Mouse (Mus musculus) left cerebral cortex, postnatal 36 days (tissue): ENCODE measurements around the gene Mdm4. TPM values are rescaled to one million over a fixed set of nuclear protein-coding genes. Genes with fewer than 3 reads are reported as not detected.

Experiments used
- DNase-seq, 2 experiments: peaks; one replicate each; pipeline ENCODE4 v3.0.0; 2021 to 2022; ENCODE audit warnings: low spot score in 2 of 2, mixed read lengths in 1 of 2
- intact Hi-C: fragments of 180-260 bp; cut with DNase I; formaldehyde crosslinking; loops from one replicate; pipeline ENCODE4 v1.15.1; 2025
- total RNA-seq, 2 experiments: library from RNA; stranded (reverse); gene quantifications; 2 replicates each; pipeline ENCODE4 v1.2.3; 2021

Mdm4 gene
- total RNA-seq, 2 experiments from 2014 or later: 63.2 to 91.1 TPM

DNA sequence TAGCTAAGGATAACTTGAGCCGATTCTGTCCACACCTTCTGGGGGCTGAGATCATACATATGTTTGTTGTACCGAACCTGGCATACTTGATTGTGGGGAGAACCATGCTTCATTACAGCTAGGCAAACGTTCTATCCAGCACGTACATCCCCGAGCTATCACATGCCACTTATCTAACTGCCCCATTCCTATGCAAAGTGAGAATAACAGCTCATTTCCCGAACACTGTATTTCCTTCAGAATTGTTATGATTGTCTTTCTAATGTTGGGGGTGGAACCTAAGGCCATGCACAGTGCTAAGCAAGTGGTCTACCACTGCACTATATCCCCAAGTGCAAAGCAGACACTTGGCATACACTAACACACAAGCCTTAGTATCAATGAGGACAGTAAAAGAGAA is 49.1 kb downstream of the Mdm4 start:
- intact Hi-C loops: no loop called here
- DNase-seq: no peak

DNA sequence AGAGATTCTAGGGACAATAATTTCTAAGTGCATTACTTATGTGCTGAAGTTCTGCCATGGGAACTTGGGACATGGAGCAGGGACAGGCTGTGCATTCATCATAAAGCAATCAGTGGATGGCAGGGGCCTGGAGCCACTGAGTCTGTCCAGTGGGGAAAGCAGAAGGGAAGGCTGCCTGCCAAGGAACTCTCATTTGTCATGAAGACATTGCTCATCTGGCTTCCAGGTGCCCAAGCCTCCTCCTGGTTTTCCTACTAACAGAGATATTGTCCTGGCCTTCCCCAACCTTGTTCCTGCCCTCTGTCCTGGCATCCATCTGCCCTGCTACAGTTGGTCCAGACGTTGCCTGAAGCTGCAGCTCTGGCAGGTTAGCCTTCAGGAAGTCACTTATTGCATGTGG is 53.0 kb downstream of the Mdm4 start:
- DNase-seq: no peak
- intact Hi-C loops: no loop called here

DNA sequence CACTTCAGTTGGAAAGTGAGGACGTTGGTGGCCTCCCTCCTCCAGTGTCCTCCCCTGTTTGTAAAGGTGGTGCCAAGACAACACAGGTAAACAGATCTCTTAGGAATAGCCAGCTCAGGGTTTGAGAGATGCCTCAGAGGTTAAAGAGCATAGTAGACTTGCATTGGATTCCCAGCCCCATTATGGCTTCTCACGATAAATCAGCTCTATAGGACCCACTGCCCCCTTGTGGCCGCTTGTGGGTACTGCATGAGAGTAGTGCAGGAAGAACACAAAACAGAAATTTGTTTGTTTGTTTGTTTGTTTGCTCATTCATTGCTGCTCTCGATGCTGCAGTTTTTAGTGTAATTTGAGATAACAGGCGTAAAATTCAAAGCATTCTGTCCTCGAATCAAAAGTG is 61.7 kb downstream of the Mdm4 start:
- DNase-seq: no peak
- intact Hi-C loops: loop anchor here (1.0 kb wide), 1 partner anchor 208 kb away; no protein-coding TSS in a partner anchor

DNA sequence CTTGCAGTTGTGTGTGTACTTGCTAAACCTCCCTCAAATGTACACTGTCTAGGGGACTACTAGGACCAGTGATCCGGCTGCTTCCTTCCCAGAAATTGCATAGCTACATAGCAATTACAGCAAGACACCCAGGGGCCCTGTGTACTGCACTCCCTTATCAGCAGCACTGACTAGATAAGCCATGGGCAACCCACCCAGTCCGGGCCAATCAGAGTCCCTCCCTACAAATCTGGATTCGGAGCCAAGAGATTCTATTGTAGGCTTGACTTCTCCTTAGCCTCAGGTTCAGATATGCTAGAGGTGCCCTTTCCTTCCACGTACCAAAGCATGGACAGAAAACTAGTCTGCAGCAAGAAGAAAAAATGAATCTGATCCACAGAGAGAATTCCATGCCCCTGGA is 65.7 kb downstream of the Mdm4 start:
- DNase-seq: no peak
- intact Hi-C loops: no loop called here

DNA sequence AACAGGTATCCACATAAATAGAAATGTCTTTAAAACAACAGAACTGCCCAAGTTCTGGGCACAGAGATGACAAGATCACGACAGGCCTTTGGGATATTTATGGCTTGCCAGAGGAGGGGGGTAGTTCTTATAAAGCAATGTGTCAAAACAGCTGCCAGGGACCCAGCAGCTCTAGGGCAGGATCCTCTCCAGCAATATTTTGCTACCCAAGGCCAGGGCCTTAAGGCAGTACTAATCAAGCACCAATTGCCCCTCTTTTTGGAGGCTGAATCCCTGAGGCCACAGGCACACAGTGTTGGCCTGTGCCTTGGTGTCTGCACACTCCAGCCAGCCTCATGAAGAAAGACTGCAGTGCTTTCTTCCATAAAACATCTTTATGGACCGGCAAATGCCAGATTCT is 66.3 kb downstream of the Mdm4 start:
- intact Hi-C loops: no loop called here
- no peak for DNase-seq

DNA sequence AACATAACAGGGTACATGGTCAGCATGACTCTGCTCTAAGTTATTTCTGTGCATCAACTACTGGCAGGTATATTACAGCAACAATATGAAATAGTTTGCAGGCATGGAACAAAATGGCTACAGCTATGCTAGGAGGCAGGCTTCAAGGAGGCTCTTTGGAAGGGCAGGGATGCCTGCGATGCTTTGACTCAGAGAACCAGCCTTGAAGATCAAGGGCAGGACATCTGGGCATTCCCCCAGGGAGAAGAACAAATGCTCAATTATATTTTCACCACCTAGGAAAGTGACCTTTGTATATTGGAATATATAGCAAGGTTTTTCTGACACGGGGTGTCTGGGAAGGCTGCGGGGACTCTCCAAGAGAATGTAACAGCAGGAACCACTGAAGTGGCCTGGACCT is 68.6 kb downstream of the Mdm4 start:
- intact Hi-C loops: no loop called here
- no peak for DNase-seq

DNA sequence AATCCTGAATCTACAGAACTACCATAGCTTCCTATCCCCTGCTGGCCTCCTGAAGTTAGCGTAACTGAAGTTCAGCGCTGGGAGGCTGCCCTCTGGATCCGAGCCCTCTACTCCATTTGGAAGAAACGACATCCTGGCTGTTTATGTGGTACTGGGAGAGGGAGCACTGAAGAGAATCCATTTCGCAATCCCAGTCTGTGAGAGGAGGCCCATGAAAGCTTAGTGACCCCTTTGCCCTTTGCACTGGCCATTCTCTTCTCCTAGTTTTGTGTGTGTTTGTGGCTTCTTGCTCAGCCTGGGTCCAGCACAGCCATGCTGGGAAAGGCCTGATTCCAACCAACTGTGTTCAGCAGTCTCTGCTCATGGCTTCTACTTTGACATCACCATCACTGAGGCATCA is 73.6 kb downstream of the Mdm4 start:
- intact Hi-C loops: no loop called here
- DNase-seq: no peak

DNA sequence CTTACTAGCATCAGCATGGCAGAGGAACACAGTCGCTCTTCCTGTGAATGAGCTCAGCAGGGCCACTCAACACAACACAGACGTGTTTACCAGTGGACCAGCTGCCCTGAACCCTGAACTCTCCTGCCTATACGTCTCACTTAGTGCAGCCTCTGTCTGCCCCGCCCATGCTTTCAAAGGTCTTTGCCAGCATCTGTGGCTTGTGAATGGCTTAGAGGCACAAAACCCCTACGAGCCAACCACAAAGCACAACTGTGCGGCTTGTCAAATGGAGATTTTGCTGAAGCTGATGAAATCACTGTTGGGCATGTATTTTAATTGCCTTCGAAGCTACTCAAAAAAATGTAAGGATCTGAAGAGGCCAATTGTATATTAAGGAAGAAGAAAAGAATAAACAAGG is 82.5 kb downstream of the Mdm4 start:
- intact Hi-C loops: no loop called here
- no peak for DNase-seq

DNA sequence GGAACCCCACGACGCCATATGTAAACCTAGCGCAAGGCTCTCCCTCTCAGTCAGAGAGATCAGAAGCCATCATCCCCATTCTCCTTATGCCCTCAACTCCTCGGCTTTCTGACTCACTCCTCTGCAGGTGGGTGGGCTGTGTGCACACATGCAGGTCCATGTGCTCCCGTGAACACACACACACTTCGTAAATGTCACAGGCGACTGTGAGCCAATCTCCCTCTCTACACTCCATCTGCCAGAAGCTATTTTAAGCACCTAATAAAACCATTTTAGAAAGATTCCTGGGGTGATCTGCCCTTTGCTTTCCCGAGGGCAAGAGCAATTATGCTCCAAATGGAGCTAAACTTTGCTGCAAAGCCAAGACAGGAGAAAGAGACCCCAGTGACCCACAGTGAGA is 84.5 kb downstream of the Mdm4 start:
- no peak for DNase-seq
- intact Hi-C loops: no loop called here

DNA sequence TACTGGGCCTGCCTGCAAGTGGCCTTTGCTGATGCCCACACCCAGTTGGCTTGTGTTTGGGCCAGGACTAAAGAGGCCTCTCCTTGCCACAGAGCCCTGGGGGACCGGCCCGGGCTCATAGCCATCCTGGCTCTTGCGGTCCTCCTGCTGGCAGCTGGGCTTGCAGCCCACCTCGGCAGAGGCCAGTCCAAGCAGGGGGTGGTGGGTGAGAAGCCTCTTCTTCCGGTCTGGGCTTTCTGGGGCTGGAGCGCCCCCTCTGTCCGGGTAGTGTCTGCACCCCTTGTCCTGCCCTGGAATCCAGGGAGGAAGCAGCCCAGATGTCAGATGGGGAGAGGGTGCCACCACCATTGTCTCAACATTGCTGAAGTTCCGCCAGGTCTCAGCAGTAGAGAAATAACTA is 91.4 kb downstream of the Mdm4 start:
- DNase-seq: no peak
- intact Hi-C loops: no loop called here

DNA sequence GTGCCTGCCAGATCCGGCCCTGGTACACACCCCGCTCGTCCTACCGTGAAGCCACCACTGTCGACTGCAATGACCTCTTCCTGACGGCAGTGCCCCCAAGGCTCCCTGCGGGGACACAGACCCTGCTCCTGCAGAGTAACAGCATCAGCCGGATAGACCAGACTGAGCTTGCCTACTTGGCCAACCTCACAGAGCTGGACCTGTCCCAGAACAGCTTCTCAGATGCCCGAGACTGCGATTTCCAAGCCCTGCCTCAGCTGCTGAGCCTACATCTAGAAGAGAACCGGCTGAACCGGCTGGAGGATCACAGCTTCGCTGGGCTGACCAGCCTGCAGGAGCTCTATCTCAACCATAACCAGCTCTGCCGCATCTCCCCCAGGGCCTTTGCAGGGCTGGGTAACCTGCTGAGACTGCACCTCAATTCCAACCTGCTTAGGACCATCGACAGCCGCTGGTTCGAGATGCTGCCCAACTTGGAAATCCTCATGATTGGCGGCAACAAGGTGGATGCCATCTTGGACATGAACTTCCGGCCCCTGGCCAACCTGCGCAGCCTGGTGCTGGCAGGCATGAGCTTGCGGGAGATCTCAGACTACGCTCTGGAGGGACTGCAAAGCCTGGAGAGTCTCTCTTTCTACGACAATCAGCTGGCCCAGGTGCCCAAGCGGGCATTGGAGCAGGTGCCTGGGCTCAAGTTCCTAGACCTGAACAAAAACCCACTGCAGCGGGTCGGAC is 92.9 kb downstream of the Mdm4 start:
- intact Hi-C loops: no loop called here
- DNase-seq: no peak

DNA sequence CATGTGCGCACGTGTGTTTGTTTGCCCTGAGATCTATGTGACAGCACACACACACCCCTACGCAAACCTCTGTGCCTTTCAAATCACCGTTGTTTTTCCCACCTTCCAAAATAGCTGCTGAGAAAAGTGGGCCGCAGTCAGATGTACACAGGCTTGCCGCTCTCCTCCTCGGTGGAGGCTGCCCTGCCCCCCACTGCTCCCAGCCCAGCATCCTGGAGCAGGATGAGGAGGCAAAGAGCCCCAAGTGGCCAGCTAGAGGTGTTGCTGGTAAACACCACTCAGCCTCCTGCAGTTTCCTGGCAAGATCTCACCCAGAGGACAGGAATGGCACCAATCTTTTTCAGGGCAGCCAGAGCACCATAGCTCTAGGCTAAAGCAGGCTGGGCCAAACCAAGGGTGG is 95.5 kb downstream of the Mdm4 start:
- intact Hi-C loops: no loop called here
- peak; percentile 65 to 66 for DNase-seq

DNA sequence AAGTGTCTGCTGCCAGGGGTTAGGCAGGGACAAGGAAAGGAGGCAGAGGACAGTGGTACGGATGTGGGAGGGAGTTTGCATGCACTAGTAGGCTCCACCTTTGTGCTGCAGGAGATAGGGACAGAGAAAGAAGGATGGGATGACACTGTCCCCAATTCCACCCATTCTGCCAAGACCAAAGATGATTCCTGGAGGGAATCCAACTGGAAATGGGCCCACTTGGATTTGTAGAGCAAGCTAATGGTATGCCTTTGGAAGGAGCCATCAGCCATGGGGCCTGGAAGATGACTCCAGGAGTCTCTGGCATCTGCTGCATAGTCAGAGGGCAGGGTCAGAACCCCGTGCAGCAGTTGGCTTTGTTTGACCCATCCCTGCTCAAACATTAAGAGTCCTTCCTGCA is 97.9 kb downstream of the Mdm4 start:
- DNase-seq: no peak

DNA sequence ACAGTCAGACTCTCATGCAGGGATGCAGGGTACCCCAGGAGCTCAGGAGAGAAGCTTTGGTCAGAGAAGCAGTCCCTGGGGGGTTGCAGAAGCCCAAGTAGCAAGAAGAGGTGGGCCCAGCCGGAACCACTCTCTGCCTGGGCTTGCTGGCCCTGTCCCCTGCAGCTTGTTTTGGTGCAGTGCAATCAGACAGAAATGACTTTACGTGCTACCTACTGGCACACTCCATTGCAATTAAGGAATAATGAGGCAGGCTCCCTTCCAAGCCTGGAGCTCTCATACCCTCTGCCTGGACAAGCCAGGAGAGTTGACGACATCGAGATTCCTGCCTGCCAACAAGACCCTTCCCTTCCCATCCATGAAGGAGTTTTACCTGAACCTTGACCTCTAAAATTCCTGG is 100.1 kb downstream of the Mdm4 start:
- intact Hi-C loops: no loop called here
- DNase-seq: no peak

More for the DNA sequence above, 97.9 kb downstream of the Mdm4 start:
- intact Hi-C loops: no loop called here

DNA sequence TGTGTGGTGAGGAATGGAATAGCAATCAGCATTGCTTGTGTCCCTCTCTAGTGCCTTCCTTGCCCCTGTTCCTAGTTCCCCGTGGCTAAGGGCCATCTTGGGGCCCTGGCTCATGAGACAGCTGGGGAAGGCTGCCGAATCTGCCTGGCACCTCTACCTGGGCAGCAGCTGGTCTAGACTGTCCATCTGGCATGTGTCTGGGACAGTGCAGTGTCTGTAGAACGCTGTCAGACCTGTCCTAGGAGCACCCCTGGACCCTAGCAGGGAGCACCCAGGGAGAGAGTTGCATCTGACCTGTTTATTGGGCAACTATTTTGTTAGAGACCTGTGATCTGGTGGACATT is 101.5 kb downstream of the Mdm4 start:
- no peak for DNase-seq
- intact Hi-C loops: no loop called here

DNA sequence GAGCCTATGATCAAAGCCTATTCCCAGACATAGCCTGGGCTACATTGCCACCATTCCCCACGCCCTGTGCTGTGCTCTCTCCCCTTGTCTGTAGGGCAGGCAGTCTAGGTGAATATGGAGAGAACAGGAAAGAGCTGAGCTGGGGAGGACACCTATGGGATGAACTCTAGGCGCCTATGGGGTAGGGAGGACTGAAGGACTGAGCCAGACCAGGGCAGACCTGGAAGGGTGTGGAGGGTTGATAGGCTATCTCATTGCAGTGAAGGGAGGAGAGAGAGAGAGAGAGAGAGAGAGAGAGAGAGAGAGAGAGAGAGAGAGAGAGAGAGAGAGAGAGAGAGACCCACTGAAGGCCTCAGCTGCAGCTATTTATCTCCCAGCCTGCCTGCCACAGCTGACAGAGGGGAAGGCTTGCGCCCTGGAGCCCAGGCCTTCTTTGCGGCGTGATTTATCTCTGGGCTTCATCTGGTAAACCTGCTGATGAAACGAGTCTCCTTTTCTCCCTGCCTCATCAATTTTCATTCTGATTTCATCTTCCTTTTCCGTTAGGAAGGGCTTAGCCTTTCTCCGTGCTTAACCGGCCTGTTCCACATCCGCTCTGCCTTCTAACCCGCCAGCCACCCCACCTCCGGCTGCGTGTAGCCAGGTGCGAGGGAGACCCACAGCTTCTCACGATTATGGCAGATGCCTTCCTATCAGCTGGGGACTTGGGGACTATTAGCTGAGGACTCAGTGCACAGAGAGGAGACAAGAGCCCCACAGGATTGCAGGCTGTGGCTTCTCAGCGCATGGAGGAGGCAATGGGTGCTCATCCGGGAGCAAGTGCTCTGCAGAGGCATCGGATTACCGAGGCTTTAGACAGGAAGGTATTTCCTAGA is 102.1 kb downstream of the Mdm4 start:
- intact Hi-C loops: no loop called here
- DNase-seq: no peak

DNA sequence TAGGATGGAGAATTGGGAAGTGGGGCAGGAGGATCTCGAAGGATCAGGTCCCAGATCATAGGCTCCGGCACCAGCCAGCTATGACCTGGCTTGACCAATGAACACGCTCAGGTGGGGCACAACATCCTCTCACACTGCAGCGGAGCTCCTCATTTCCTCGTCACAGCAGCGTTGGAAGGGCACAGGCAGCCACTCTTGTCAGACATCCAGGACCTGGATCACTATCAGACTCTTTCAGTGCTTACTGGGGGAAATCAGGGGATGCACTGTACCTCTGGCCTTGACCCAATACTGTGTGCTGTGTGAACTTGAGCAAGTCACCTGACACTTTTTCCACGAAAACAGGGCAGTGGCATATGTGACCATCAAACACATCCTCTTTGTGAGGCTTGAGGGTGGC is 105.1 kb downstream of the Mdm4 start:
- intact Hi-C loops: no loop called here
- DNase-seq: no peak

DNA sequence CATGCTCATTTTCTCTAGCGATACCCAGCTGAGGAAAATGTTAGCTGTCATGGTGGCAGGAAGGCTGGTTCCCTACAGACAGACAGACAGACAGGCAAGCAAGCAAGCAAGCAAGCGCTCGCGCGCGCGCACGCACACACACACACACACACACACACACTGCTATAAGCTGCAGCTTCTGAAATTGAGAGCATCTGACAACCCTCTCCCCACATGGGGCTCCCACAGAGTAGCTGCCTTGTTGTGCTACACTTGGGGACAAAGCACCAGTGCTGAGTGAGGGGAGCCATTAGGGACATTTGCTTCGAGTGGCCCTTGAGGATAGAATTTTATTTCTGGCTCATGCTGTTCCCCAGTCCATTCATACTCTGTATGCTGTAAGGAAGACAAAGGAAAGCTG is 108.1 kb downstream of the Mdm4 start:
- no peak for DNase-seq
- intact Hi-C loops: no loop called here

DNA sequence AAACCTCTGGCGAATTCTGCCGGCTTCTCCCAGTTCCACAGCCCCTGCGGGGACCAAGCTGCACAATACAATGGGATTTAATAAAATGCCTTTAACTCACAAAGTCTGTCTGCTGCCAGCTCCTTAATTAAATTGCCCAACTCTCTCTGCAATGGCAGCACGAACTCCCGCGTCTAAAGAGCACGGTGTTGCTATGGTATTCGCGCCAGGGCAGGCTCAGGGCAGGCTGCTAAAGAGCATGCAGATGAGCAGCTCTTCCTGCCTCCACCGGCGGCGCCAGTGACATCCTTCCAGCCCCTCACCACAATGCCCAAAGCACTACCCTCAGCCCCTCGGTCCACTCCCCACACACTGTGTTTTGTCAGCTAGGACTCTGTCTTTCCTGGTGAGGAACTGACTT is 109.3 kb downstream of the Mdm4 start:
- DNase-seq: no peak
- intact Hi-C loops: no loop called here

DNA sequence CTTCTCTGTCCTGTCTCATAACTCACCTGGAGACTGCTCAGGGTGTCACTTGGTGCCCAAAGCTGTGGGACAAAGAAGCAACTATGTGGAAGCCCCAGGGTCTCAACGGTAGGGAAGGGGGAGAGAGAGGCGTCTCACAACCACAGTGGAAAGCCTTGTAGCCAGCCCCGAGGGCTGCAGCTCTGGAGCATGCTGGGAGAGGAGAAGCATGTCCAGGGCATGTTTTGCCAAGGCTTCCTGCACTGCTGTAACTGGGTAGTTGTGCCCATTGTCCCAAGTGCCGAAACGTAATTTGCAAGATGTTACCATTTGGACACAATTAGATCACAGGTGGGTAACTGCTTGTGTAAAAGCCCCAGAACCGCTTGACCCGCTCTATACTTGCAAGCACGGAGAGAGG is 111.1 kb downstream of the Mdm4 start:
- DNase-seq: no peak
- intact Hi-C loops: no loop called here

DNA sequence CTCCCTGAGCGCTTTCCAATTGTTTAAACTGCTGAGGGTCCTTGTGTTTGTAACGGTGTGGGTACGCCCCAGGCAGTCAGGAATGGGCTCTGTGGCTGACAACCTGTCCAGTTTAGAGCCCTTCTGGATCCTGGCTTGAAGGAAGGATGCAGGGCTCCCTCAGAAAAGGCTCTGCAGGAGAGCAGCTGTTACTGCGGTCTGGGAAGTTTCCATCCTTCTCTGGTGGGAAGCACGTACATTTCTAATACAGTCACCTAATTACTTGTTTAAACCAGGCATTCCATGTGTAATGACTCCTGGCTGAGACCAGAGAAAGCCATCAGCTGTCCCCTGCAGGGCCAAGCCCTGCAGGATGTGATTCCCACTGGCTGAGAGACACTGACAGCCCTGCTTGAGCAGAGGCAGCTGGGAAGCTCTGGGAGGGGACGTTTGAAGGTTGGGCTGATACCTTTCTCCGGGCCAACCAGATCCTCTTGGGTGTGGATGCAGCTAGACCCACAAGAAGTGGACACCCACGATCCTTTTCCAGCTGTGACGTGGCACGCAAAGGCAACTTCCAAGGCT is 112.2 kb downstream of the Mdm4 start:
- intact Hi-C loops: no loop called here
- DNase-seq: no peak
